ENCODE assay signal across 7 mouse cellular contexts in genomic region chr3:153912546-153913509, GRCm38 (mm10). TPM values are rescaled to one million over a fixed set of nuclear protein-coding genes. Genes with fewer than 3 reads are reported as not detected.
DNase-seq lines count a peak whose midpoint lies in the region; ATAC-seq and TF ChIP-seq lines count a peak whose summit lies in the region.

Gene Rabggtb, minus strand, starts transcription at chr3:153913009.

- H3K4me1 ChIP-seq in intestine, postnatal 0 days (replicated peaks; ENCODE audit: control insufficient read depth, insufficient read depth, low read length), result peaks cover 15% of the 10 kb centered on the region
- H3K4me1 ChIP-seq in midbrain, embryonic 12.5 days, result peaks cover 44% of the 10 kb centered on the region
- peaks cover 15% of the 10 kb centered on the region; the same call in 1 of the 2 replicates for H3K4me1 ChIP-seq in small intestine, adult 2 months (ENCODE audit: control insufficient read depth, insufficient read depth, insufficient read length, low read length)

- H3K4me3 ChIP-seq in intestine, postnatal 0 days (ENCODE audit: low read depth, low read length), result peak within 1 kb of the TSS; percentile 84
- peak within 1 kb of the TSS; percentile 82 for H3K4me3 ChIP-seq in midbrain, embryonic 12.5 days
- peak within 1 kb of the TSS; percentile 83 for H3K4me3 ChIP-seq in small intestine, adult 2 months (ENCODE audit: low read depth, low read length)

- intact Hi-C loops in left cerebral cortex, postnatal 4 days (cut with DNase I), result no loop called here

- WGBS in intestine, postnatal 0 days, result under 1% methylated on average over 65 of the region's 65 CpGs
- whole genome bisulfite sequencing in midbrain, embryonic 12.5 days, result under 1% methylated on average over 65 of the region's 65 CpGs
- 2% methylated on average over 65 of the region's 65 CpGs for WGBS in small intestine, adult 2 months

- peak within 1 kb of the TSS; percentile 88 for H3K9ac ChIP-seq in intestine, postnatal 0 days (ENCODE audit: low read depth, low read length)
- H3K9ac ChIP-seq in midbrain, embryonic 12.5 days (replicated peaks), result peak within 1 kb of the TSS; percentile 90

- H3K36me3 ChIP-seq in intestine, postnatal 0 days (ENCODE audit: control insufficient read depth, insufficient read depth), result peaks cover 34% of the 10 kb centered on the region
- H3K36me3 ChIP-seq in midbrain, embryonic 12.5 days, result peaks cover 36% of the 10 kb centered on the region
- peaks cover 35% of the 10 kb centered on the region for H3K36me3 ChIP-seq in small intestine, adult 2 months (ENCODE audit: control insufficient read depth, insufficient read depth, low read length)

- TF ChIP-seq CTCF in intestine, postnatal 0 days (IDR thresholded peaks at IDR 0.05; ENCODE audit: low read depth), result 0 out of 2 replicates have a peak, but pooled peaks have one; percentile 10
- no peak for TF ChIP-seq CTCF in small intestine, adult 2 months (IDR thresholded peaks at IDR 0.05; ENCODE audit: extremely low read depth, insufficient read length, insufficient replicate concordance, low read depth, low read length)

- H3K9me3 ChIP-seq in intestine, postnatal 0 days (ENCODE audit: control insufficient read depth), result no peaks in the 10 kb centered on the region
- H3K9me3 ChIP-seq in midbrain, embryonic 12.5 days, result no peaks in the 10 kb centered on the region

- H3K4me2 ChIP-seq in intestine, postnatal 0 days (replicated peaks; ENCODE audit: low read depth), result peak within 1 kb of the TSS; percentile 75
- H3K4me2 ChIP-seq in midbrain, embryonic 12.5 days (replicated peaks), result peak within 1 kb of the TSS; percentile 80

- peak within 1 kb of the TSS; percentile 88 for H3K27ac ChIP-seq in intestine, postnatal 0 days (ENCODE audit: low read depth, low read length)
- H3K27ac ChIP-seq in midbrain, embryonic 12.5 days (replicated peaks), result peak within 1 kb of the TSS; percentile 91
- peak within 1 kb of the TSS; percentile 72 for H3K27ac ChIP-seq in small intestine, adult 2 months (ENCODE audit: insufficient read depth, low read depth, low read length)

- peak; percentile 91 for DNase-seq in adrenal gland, adult 8-10 months
- peak; percentile 97 for DNase-seq in embryo, embryonic 9.5 days (ENCODE audit: extremely low spot score)
- DNase-seq in gonadal fat pad, adult 2 months (ENCODE audit: low read depth), result no peak
- peak; percentile 95 for DNase-seq in left cerebral cortex, postnatal 4 days

- peak; percentile 96 for ATAC-seq in intestine, postnatal 0 days
- peak; percentile 97 for ATAC-seq in midbrain, embryonic 12.5 days (ENCODE audit: low FRiP score, low read depth)

- H3K27me3 ChIP-seq in intestine, postnatal 0 days (replicated peaks; ENCODE audit: control insufficient read depth, insufficient read depth, low read length), result no peaks in the 10 kb centered on the region
- H3K27me3 ChIP-seq in midbrain, embryonic 12.5 days, result no peaks in the 10 kb centered on the region
- no peaks in the 10 kb centered on the region for H3K27me3 ChIP-seq in small intestine, adult 2 months (ENCODE audit: control insufficient read depth, insufficient read depth, low read length)

- TF ChIP-seq POLR2A in small intestine, adult 2 months (IDR thresholded peaks at IDR 0.05; ENCODE audit: low read depth, low read length), result peak; percentile 80

RNA-seq across cellular contexts. Expression of gene Rabggtb, which starts in this region (rescaled TPM):
- total RNA-seq in adrenal gland, adult 8-10 months (2022), result 10 to 100 TPM; 74.0 to 84.6 (median 78.7) TPM
- polyA plus RNA-seq in gonadal fat pad, adult 2 months (2012; rRNA removed), result 35.9 and 40.6 TPM in 2 replicates
- 36.3 and 36.7 TPM in 2 replicates for polyA plus RNA-seq in intestine, postnatal 0 days (2015; fragmentation: Nextera tagmentation; extraction: Ambion mirVana)
- total RNA-seq in left cerebral cortex, postnatal 4 days (2021), result 10 to 100 TPM; 57.7 to 64.1 TPM
- 38.4 and 38.6 TPM in 2 replicates for polyA plus RNA-seq in midbrain, embryonic 12.5 days (2016; fragmentation: Nextera tagmentation; extraction: Ambion mirVana)
- polyA plus RNA-seq in small intestine, adult 2 months (2012; rRNA removed), result 13.1 and 15.2 TPM in 2 replicates
